Mouse (Mus musculus): Measurements from ENCODE around the gene Aldh3a2. TPM values are rescaled to one million over a fixed set of nuclear protein-coding genes. Genes with fewer than 3 reads are reported as not detected.

Aldh3a2 gene
- total RNA-seq, 1 experiment = 24.4 TPM

DNA sequence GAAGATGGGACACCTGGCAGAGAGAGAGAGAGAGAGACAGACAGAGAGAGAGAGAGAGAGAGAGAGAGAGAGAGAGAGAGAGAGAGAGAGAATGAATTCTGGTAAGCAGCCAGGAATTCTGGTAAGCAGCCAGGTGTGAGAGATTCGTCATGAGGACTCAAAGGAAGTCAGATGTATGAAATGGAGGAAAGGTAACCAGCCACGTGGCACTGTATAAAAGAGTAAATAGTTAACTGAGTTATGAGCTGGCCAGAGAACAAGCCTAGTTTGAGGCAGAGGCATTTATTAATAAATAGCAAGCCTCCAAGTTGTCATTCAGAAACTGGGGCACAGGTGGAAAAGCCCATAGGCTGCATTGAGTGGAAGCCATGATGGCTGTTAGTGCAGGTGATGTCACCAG is 30.6 kb upstream of the Aldh3a2 start:
- Histone ChIP-seq H3K9me3 (ENCODE audit: control insufficient read depth, insufficient read depth, low read depth, low read length) (peaks cover 7% of the 10 kb centered on the region), H3K4me3 (ENCODE audit: insufficient read depth in 1 of 2, low read depth in 1 of 2, low read length in 2 of 2, poor library complexity in 1 of 2, severe bottlenecking in 1 of 2) (no peak overlapping the region), H3K4me1 (ENCODE audit: control insufficient read depth in 2 of 2, insufficient read depth in 2 of 2, low read length in 2 of 2, poor library complexity in 1 of 2) (peaks cover 0 to 5% of the 10 kb centered on the region in 2 experiments; a peak in 2 of 4 replicates), H3K9ac (ENCODE audit: insufficient read depth, low read depth, low read length, poor library complexity, severe bottlenecking) (no peak overlapping the region), H3K36me3 (ENCODE audit: control insufficient read depth, insufficient read depth, low read length, poor library complexity, severe bottlenecking) (peaks cover 1% of the 10 kb centered on the region), H3K27ac (ENCODE audit: insufficient read depth, low read depth, low read length, poor library complexity, severe bottlenecking) (no peak overlapping the region)
- TF ChIP-seq ZC3H11A (IDR thresholded peaks at IDR 0.05; ENCODE audit: borderline replicate concordance, low read depth, low read length) (no peak), MAFK (IDR thresholded peaks at IDR 0.05; ENCODE audit: insufficient read depth, low read depth, low read length) (no peak), ZNF384 (IDR thresholded peaks at IDR 0.05; ENCODE audit: low read depth, low read length) (no peak), HCFC1 (IDR thresholded peaks at IDR 0.05; ENCODE audit: borderline replicate concordance, insufficient read depth, low read length) (no peak), CHD2 (IDR thresholded peaks at IDR 0.05; ENCODE audit: low read depth, low read length) (no peak)
- in situ Hi-C loops (cut with MboI; ENCODE audit: low sequenced_read_pairs in 2 of 2, unreplicated experiment in 2 of 2) = no loop called here
- DNase-seq (ENCODE audit: low read depth, low spot score) = no peak

DNA sequence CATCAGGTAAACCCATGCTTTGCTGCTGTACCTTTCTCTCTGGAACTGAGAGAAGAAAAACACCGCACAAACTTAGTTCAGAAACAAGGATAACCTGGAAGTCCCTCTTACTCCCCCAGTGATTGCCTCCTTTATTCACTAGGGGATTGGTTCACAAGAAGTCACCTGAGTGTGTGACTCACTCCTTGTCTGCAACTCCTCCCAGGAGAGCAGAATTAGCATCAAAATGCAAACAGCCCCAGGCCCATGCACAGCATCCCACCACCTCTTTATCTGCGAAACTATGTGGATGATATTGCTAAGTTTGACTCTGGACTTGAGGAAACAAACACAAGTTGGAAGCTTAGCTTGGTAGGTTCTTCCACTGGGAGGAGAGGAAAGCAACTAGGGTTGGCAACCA is 30.1 kb upstream of the Aldh3a2 start:
- in situ Hi-C loops (cut with MboI; ENCODE audit: low sequenced_read_pairs in 2 of 2, unreplicated experiment in 2 of 2) = no loop called here

GRCm38 (mm10) chr11:61296556-61296955 is 29.3 kb upstream of the Aldh3a2 start:
- Histone ChIP-seq H3K9me3 (ENCODE audit: control insufficient read depth, insufficient read depth, low read depth, low read length) (peaks cover 7% of the 10 kb centered on the region), H3K9ac (ENCODE audit: insufficient read depth, low read depth, low read length, poor library complexity, severe bottlenecking) (no peak overlapping the region), H3K4me3 (ENCODE audit: insufficient read depth in 1 of 2, low read depth in 1 of 2, low read length in 2 of 2, poor library complexity in 1 of 2, severe bottlenecking in 1 of 2) (no peak overlapping the region), H3K36me3 (ENCODE audit: control insufficient read depth, insufficient read depth, low read length, poor library complexity, severe bottlenecking) (peaks cover 1% of the 10 kb centered on the region), H3K4me1 (ENCODE audit: control insufficient read depth in 2 of 2, insufficient read depth in 2 of 2, low read length in 2 of 2, poor library complexity in 1 of 2) (peaks cover 0 to 8% of the 10 kb centered on the region in 2 experiments; a peak in 2 of 4 replicates), H3K27ac (ENCODE audit: insufficient read depth, low read depth, low read length, poor library complexity, severe bottlenecking) (peak overlapping the region; percentile 92)
- in situ Hi-C loops (cut with MboI; ENCODE audit: low sequenced_read_pairs in 2 of 2, unreplicated experiment in 2 of 2) = no loop called here
- no peak for DNase-seq (ENCODE audit: low read depth, low spot score)
- TF ChIP-seq HCFC1 (IDR thresholded peaks at IDR 0.05; ENCODE audit: borderline replicate concordance, insufficient read depth, low read length) = no peak
- TF ChIP-seq MAFK (IDR thresholded peaks at IDR 0.05; ENCODE audit: insufficient read depth, low read depth, low read length) = no peak
- no peak for TF ChIP-seq CHD2 (IDR thresholded peaks at IDR 0.05; ENCODE audit: low read depth, low read length)
- no peak for TF ChIP-seq ZC3H11A (IDR thresholded peaks at IDR 0.05; ENCODE audit: borderline replicate concordance, low read depth, low read length)
- TF ChIP-seq ZNF384 (IDR thresholded peaks at IDR 0.05; ENCODE audit: low read depth, low read length) = no peak

More for the DNA sequence above, 30.1 kb upstream of the Aldh3a2 start:
- no peak for TF ChIP-seq ZNF384 (IDR thresholded peaks at IDR 0.05; ENCODE audit: low read depth, low read length)
- TF ChIP-seq HCFC1 (IDR thresholded peaks at IDR 0.05; ENCODE audit: borderline replicate concordance, insufficient read depth, low read length) = no peak
- no peak for TF ChIP-seq MAFK (IDR thresholded peaks at IDR 0.05; ENCODE audit: insufficient read depth, low read depth, low read length)
- TF ChIP-seq ZC3H11A (IDR thresholded peaks at IDR 0.05; ENCODE audit: borderline replicate concordance, low read depth, low read length) = no peak
- TF ChIP-seq CHD2 (IDR thresholded peaks at IDR 0.05; ENCODE audit: low read depth, low read length) = no peak
- Histone ChIP-seq H3K4me1 (ENCODE audit: control insufficient read depth in 2 of 2, insufficient read depth in 2 of 2, low read length in 2 of 2, poor library complexity in 1 of 2) (peaks cover 0 to 6% of the 10 kb centered on the region in 2 experiments; a peak in 2 of 4 replicates), H3K27ac (ENCODE audit: insufficient read depth, low read depth, low read length, poor library complexity, severe bottlenecking) (peak overlapping the region; percentile 92), H3K9me3 (ENCODE audit: control insufficient read depth, insufficient read depth, low read depth, low read length) (peaks cover 7% of the 10 kb centered on the region), H3K4me3 (ENCODE audit: insufficient read depth in 1 of 2, low read depth in 1 of 2, low read length in 2 of 2, poor library complexity in 1 of 2, severe bottlenecking in 1 of 2) (no peak overlapping the region), H3K9ac (ENCODE audit: insufficient read depth, low read depth, low read length, poor library complexity, severe bottlenecking) (no peak overlapping the region), H3K36me3 (ENCODE audit: control insufficient read depth, insufficient read depth, low read length, poor library complexity, severe bottlenecking) (peaks cover 1% of the 10 kb centered on the region)
- no peak for DNase-seq (ENCODE audit: low read depth, low spot score)

DNA sequence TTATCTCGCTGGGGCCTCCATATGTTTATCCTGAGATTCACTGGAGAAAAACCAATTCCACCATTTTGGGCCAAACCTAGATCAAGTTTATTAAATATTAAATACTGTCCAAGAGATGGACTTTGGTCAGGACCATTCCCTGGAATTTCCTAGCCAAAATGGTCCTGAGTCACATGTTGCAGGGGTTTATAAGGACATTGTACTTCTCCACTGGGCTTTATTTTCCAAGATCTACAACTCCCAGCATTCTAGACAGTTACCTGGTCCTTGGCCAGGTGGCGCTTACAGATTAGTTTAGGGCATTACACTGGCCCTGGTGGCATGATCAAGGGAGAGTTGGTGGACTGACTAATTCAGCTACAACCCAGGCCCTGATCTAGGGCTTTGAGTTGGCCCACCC is 28.3 kb upstream of the Aldh3a2 start:
- DNase-seq (ENCODE audit: low read depth, low spot score) = no peak
- Histone ChIP-seq H3K36me3 (ENCODE audit: control insufficient read depth, insufficient read depth, low read length, poor library complexity, severe bottlenecking) (peaks cover 1% of the 10 kb centered on the region), H3K9ac (ENCODE audit: insufficient read depth, low read depth, low read length, poor library complexity, severe bottlenecking) (no peak overlapping the region), H3K4me1 (ENCODE audit: control insufficient read depth in 2 of 2, insufficient read depth in 2 of 2, low read length in 2 of 2, poor library complexity in 1 of 2) (peaks cover 0 to 8% of the 10 kb centered on the region in 2 experiments; a peak in 2 of 4 replicates), H3K4me3 (ENCODE audit: insufficient read depth in 1 of 2, low read depth in 1 of 2, low read length in 2 of 2, poor library complexity in 1 of 2, severe bottlenecking in 1 of 2) (no peak overlapping the region), H3K9me3 (ENCODE audit: control insufficient read depth, insufficient read depth, low read depth, low read length) (peaks cover 7% of the 10 kb centered on the region), H3K27ac (ENCODE audit: insufficient read depth, low read depth, low read length, poor library complexity, severe bottlenecking) (no peak overlapping the region)
- TF ChIP-seq CHD2 (IDR thresholded peaks at IDR 0.05; ENCODE audit: low read depth, low read length) (no peak), MAFK (IDR thresholded peaks at IDR 0.05; ENCODE audit: insufficient read depth, low read depth, low read length) (no peak)
- in situ Hi-C loops (cut with MboI; ENCODE audit: low sequenced_read_pairs in 2 of 2, unreplicated experiment in 2 of 2) = no loop called here

DNA sequence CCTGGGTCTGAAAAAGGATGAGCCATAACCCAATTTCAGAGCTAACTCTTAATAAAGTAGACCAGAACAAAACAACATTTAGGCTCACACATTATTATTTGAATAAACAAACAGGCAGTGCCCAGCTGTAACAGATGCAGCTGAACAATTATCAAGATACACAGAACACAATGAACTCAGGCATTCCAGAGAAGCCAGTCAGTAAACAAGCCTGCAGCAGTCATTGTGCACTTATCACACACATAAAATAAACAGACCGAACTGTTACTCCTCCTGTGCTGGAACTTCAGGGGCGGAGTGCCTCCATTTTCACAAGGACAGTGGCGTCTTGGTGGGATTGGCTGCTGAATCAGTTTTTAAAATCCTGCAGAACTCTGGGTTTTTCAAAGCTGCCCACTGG is 27.2 kb upstream of the Aldh3a2 start:
- no peak for DNase-seq (ENCODE audit: low read depth, low spot score)
- no peak for TF ChIP-seq MAFK (IDR thresholded peaks at IDR 0.05; ENCODE audit: insufficient read depth, low read depth, low read length)
- no peak for TF ChIP-seq HCFC1 (IDR thresholded peaks at IDR 0.05; ENCODE audit: borderline replicate concordance, insufficient read depth, low read length)
- no peak for TF ChIP-seq ZC3H11A (IDR thresholded peaks at IDR 0.05; ENCODE audit: borderline replicate concordance, low read depth, low read length)
- no peak for TF ChIP-seq ZNF384 (IDR thresholded peaks at IDR 0.05; ENCODE audit: low read depth, low read length)
- TF ChIP-seq CHD2 (IDR thresholded peaks at IDR 0.05; ENCODE audit: low read depth, low read length) = no peak
- Histone ChIP-seq H3K27ac (ENCODE audit: insufficient read depth, low read depth, low read length, poor library complexity, severe bottlenecking) (no peak overlapping the region), H3K4me1 (ENCODE audit: control insufficient read depth in 2 of 2, insufficient read depth in 2 of 2, low read length in 2 of 2, poor library complexity in 1 of 2) (peaks cover 0 to 5% of the 10 kb centered on the region in 2 experiments; a peak in 2 of 4 replicates), H3K9me3 (ENCODE audit: control insufficient read depth, insufficient read depth, low read depth, low read length) (peaks cover 7% of the 10 kb centered on the region), H3K9ac (ENCODE audit: insufficient read depth, low read depth, low read length, poor library complexity, severe bottlenecking) (no peak overlapping the region), H3K36me3 (ENCODE audit: control insufficient read depth, insufficient read depth, low read length, poor library complexity, severe bottlenecking) (peaks cover 1% of the 10 kb centered on the region), H3K4me3 (ENCODE audit: insufficient read depth in 1 of 2, low read depth in 1 of 2, low read length in 2 of 2, poor library complexity in 1 of 2, severe bottlenecking in 1 of 2) (no peak overlapping the region)
- in situ Hi-C loops (cut with MboI; ENCODE audit: low sequenced_read_pairs in 2 of 2, unreplicated experiment in 2 of 2) = no loop called here
